Mouse (Mus musculus): ENCODE data around the gene Heatr9.

The Heatr9 gene

GRCm38 (mm10) chr11:83538705-83539314 is 16.8 kb upstream of the Heatr9 start:
- CTCF ChIA-PET, result no interaction called here
- POLR2A ChIA-PET, result interaction anchor here in 1 of 4 experiments (0.6 kb wide), 1 partner anchor 10 kb away, joined by 6 read pairs; no protein-coding TSS in a partner anchor

DNA sequence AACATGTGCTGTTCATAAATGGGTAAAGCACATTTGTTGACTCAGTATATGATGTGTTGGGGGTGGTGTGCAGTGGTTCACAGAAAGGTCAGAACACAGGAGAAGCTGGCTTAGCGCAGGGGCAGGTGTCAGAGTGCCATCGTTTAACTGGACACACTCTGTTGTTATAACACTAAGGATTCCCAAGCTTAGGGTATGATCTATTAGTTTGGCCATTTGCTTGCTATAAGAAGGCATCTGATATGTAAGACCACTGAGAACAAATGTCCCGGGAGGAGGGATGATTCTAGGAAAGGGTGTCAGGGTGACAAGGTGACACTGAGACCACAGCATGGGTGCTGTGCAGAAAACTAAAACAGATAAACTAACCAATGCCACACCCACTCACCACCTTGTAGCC is 14.9 kb upstream of the Heatr9 start:
- CTCF ChIA-PET, result no interaction called here

GRCm38 (mm10) chr11:83534609-83535423 is 12.8 kb upstream of the Heatr9 start:
- POLR2A ChIA-PET, result interaction anchor here in 2 of 4 experiments (0.5 to 1.8 kb wide), 4 partner anchors 17 to 229 kb away, joined by 3 to 5 read pairs (median 4); partner anchors contain the start of gene Taf15 (in 1 of the 2)
- CTCF ChIA-PET, result interaction anchor here in 1 of 4 experiments (0.6 kb wide), 1 partner anchor 204 kb away, joined by 3 read pairs; no protein-coding TSS in a partner anchor

More for the DNA sequence above, 14.9 kb upstream of the Heatr9 start:
- POLR2A ChIA-PET, result no interaction called here

DNA sequence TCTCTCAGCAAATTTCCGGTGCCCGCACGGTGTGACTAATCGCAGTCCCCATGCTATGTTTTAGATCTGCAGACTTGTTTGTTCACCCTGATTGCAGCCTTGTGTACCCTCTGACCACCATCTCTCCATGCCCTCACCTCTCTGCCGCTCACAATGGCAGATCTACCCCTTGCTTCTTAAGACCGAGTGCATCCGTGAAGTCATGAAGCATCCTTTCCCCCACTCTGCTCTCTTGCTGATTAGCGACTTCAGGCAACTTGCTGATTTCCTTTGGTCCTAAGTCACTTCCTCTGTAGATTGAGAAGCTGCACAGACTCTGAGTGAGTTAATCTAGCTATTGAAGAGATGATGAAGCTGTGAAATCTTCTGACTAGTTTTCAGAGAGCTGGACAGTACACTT is 12.2 kb upstream of the Heatr9 start:
- POLR2A ChIA-PET, result interaction anchor here in 2 of 4 experiments (0.5 to 1.8 kb wide), 4 partner anchors 17 to 230 kb away, joined by 3 to 5 read pairs (median 4); partner anchors contain the start of gene Taf15 (in 1 of the 2)
- CTCF ChIA-PET, result no interaction called here

DNA sequence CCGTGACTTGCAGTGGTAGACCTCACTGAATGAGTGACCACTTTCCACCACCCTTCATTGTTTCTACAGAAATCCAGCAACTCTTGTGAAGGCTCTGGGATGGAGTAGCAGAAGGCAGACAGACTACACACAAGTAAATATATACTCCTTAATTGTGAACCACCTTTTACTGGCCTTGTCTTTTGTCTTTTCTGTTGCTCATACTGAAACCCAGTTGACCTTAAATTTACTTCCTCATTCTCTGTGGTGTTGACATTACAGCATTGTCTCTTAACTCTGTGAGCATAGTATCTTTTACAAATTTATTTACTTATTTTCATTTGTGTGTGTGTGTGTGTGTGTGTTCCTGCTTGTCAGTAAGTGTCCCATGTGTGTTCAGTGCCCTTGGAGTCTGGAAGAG is 11.2 kb upstream of the Heatr9 start:
- ChIA-PET POLR2A (interaction anchor here in 1 of 4 experiments (1.5 kb wide), 1 partner anchor 58 kb away, joined by 3 read pairs; no protein-coding TSS in a partner anchor), CTCF (interaction anchor here in 1 of 4 experiments (0.6 kb wide), 1 partner anchor 31 kb away, joined by 10 read pairs; no protein-coding TSS in a partner anchor)

DNA sequence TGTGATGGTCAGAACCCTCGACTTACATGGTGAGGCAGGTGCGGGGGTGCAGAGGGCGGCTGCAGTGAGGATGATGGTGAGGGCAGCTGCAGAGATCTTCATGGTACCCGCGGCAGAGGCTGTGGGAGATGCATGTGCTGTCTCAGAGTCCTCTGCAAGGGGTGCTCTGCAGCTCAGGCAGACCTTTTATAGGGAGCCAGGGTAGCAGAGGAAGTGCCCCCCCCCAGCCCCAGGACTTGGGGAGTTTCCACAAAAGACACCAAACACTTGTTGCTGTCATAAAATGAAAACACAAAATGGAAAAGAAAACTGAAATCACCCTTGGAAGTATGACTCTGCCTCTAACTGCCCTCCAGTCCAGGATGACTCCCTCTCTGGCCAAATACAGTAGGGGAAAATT is 8.4 kb upstream of the Heatr9 start, which contains the start of gene Ccl5:
Gene Ccl5 (minus strand): TSS at position 159 of the 400 bp plus-strand sequence.
- POLR2A ChIA-PET, result interaction anchor here in 1 of 4 experiments (0.6 kb wide), 1 partner anchor 17 kb away, joined by 5 read pairs; no protein-coding TSS in a partner anchor

GRCm38 (mm10) chr11:83529024-83529423 is 7.0 kb upstream of the Heatr9 start:
- ChIA-PET POLR2A (no interaction called here), CTCF (interaction anchor here in 1 of 4 experiments (0.5 to 0.8 kb wide), 2 partner anchors 78 to 894 kb away, joined by 3 read pairs; no protein-coding TSS in a partner anchor)

More for the DNA sequence above, 8.4 kb upstream of the Heatr9 start, which contains the start of gene Ccl5:
- CTCF ChIA-PET, result no interaction called here

- POLR2A ChIA-PET, result interaction anchor here in 1 of 4 experiments (1.4 kb wide), 1 partner anchor 223 kb away, joined by 3 read pairs; no protein-coding TSS in a partner anchor
- CTCF ChIA-PET, result no interaction called here
Measured at GRCm38 (mm10) chr11:83518371-83518770, 3.6 kb downstream of the Heatr9 start.

DNA sequence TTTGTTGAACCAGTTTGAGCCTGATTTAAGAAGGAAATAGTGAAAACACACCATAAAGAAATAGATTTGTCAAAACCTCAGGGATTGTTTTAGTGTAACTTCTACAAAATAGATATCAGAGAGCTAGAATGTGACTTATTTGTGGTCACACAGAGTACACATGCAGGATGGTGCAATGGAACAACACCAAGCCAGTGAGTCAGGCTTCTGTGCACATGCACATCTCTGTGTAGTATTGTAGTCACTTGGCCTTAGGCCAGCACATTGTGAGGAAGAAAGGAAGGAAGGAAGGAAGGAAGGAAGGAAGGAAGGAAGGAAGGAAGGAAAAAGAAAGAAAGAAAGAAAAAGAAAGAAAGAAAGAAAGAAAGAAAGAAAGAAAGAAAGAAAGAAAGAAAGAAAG is 4.8 kb downstream of the Heatr9 start:
- POLR2A ChIA-PET, result interaction anchor here in 2 of 4 experiments (0.5 to 1.4 kb wide), 5 partner anchors 9 to 1674 kb away, joined by 3 to 5 read pairs (median 3); no protein-coding TSS in a partner anchor

GRCm38 (mm10) chr11:83509521-83509920 is 12.5 kb downstream of the Heatr9 start:
- CTCF ChIA-PET, result no interaction called here
- POLR2A ChIA-PET, result interaction anchor here in 3 of 4 experiments (0.6 to 22.5 kb wide), 5 partner anchors 12 to 424 kb away, joined by 3 to 367 read pairs (median 3); partner anchors contain the start of gene Taf15 (in 1 of the 3)

More for the DNA sequence above, 4.8 kb downstream of the Heatr9 start:
- CTCF ChIA-PET, result no interaction called here

DNA sequence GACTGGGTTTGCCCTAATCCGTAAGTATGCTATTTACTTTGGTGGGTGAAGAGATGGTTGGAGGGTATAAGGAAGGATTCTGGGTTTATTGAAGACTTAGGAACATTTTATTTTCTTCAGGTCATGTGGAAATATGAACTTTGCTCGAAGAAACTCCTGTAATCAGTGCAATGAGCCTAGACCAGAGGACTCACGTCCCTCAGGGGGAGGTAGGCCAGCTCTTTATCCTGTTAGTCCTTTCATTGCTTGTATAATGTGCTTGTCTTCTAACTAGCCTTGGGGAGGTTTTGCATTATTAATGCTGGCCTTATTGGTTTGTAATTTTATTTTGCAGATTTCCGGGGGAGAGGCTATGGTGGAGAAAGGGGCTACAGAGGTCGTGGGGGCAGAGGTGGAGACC is 17.7 kb downstream of the Heatr9 start:
- POLR2A ChIA-PET, result interaction anchor here in 2 of 4 experiments (0.6 to 22.5 kb wide), 7 partner anchors 9 to 420 kb away, joined by 3 to 367 read pairs (median 3); partner anchors contain the start of gene Taf15 (in 2 of the 2)
- CTCF ChIA-PET, result no interaction called here

- CTCF ChIA-PET, result interaction anchor here in 2 of 4 experiments (1.2 to 1.7 kb wide), 2 partner anchors 23 to 53 kb away, joined by 3 read pairs; partner anchors contain the start of gene Taf15 (in 1 of the 2)
- POLR2A ChIA-PET, result interaction anchor here (0.6 to 22.5 kb wide), 25 partner anchors 8 to 305 kb away, joined by 3 to 367 read pairs (median 4); partner anchors contain the start of genes Taf15 (in 4 of the 4) and Ap2b1 (in 2 of the 4)
Measured at GRCm38 (mm10) chr11:83495571-83495970, 26.4 kb downstream of the Heatr9 start.

- ChIA-PET CTCF (no interaction called here), POLR2A (interaction anchor here in 3 of 4 experiments (0.6 to 22.5 kb wide), 6 partner anchors 10 to 129 kb away, joined by 3 to 367 read pairs (median 4); partner anchors contain the start of gene Taf15 (in 2 of the 3))
Measured at GRCm38 (mm10) chr11:83491488-83491887, 30.5 kb downstream of the Heatr9 start.

- ChIA-PET POLR2A (interaction anchor here (0.6 to 17.8 kb wide), 82 partner anchors 8 to 815 kb away, joined by 3 to 563 read pairs (median 5); partner anchors contain the start of genes Ap2b1 (in 4 of the 4), Mmp28 (in 3 of the 4), Heatr6 (in 2 of the 4) and Rasl10b (in 2 of the 4)), CTCF (interaction anchor here in 3 of 4 experiments (1.1 to 2.3 kb wide), 7 partner anchors 8 to 33 kb away, joined by 3 to 34 read pairs (median 7); no protein-coding TSS in a partner anchor)
Measured at GRCm38 (mm10) chr11:83473235-83474016, 48.5 kb downstream of the Heatr9 start.

DNA sequence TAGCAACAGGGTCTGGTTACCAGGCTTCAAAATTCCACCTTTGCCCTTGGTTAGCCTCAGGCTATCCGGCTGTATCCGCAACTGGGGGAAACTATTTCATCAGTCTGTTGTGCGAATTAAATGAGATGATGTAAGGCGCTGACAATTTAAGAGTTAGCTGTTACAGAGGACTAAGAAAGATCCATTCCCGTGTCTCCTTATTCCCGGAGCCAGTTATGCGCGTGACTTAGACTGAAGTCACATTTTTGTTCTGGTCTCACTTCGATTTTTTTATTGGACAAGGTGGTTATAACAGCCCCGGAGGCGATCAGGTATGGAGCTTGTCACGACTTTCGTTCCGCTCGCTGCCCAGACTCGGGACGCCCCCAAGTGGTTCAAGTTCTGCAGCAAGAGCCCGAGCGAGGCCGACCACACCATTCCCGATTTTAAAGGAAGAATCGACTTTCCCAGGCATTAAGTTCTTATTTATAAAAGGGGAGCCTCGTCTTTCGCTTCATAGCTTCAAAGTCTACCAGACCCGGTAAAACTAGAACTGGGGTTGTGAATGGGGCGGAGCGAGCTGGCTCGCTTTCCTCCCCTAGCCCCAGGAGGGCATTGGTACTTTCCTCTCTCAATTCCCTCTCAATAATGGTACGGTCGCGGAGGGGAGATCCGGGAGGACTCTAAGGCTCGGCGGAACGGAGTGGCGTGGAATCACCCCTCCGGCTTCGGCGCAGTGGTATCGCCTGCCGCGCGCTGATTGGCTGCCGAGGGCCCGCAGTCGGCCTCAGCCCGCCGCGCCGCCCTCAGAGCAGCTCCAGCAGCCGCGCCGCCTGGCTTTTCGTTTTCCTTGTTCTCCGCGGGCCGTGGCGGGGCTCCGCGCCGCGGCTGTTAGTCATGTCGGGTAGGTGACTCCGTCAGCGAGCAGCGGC is 49.4 kb downstream of the Heatr9 start, which contains the start of gene Taf15:
Gene Taf15 (plus strand): TSS at position 763 of the 911 bp plus-strand sequence.
- ChIA-PET POLR2A (interaction anchor here (0.5 to 17.8 kb wide), 110 partner anchors 9 to 1346 kb away, joined by 3 to 563 read pairs (median 4); partner anchors contain the start of genes Ap2b1 (in 4 of the 4), Mmp28 (in 3 of the 4), Heatr6 (in 2 of the 4) and Rasl10b (in 2 of the 4)), CTCF (interaction anchor here (0.6 to 2.3 kb wide), 18 partner anchors 9 to 1909 kb away, joined by 3 to 34 read pairs (median 5); no protein-coding TSS in a partner anchor)

- ChIA-PET POLR2A (interaction anchor here (0.5 to 17.8 kb wide), 63 partner anchors 8 to 1347 kb away, joined by 3 to 563 read pairs (median 5); partner anchors contain the start of genes Ap2b1 (in 2 of the 4), Mmp28 (in 2 of the 4), Cct6b (in 1 of the 4) and Ddx52 (in 1 of the 4)), CTCF (interaction anchor here (0.7 to 2.3 kb wide), 13 partner anchors 23 to 159 kb away, joined by 3 to 34 read pairs (median 6); no protein-coding TSS in a partner anchor)
Measured at GRCm38 (mm10) chr11:83471766-83472165, 50.2 kb downstream of the Heatr9 start.

All from embryonic stem cell, embryonic (primary cell).